Mouse (Mus musculus): ENCODE measurements around the gene Cnr2. TPM values are rescaled to one million over a fixed set of nuclear protein-coding genes. Genes with fewer than 3 reads are reported as not detected.

Cnr2 gene
- polyA plus RNA-seq, 1 experiment, result 0.38 TPM

- Histone ChIP-seq H3K4me1 (ENCODE audit: control insufficient read depth, insufficient read depth, low read length) (peaks cover 16% of the 10 kb centered on the region), H3K27me3 (ENCODE audit: control insufficient read depth, insufficient read depth, low read length) (no peaks in the 10 kb centered on the region), H3K36me3 (ENCODE audit: control insufficient read depth, insufficient read depth, low read length) (no peaks in the 10 kb centered on the region), H3K27ac (ENCODE audit: control insufficient read depth, insufficient read depth, low read depth, low read length) (peak overlapping the region; percentile 45; the same call in 1 of the 2 replicates), H3K4me3 (ENCODE audit: control insufficient read depth, low read depth, low read length) (no peak overlapping the region)
- TF ChIP-seq CTCF (IDR thresholded peaks at IDR 0.05; ENCODE audit: control insufficient read depth, insufficient read depth, insufficient replicate concordance, low read depth, low read length) (no peak), POLR2A (IDR thresholded peaks at IDR 0.05; ENCODE audit: control insufficient read depth, low read depth, low read length) (no peak)
Observed at GRCm38 (mm10) chr4:135919280-135919639, 24.1 kb downstream of the Cnr2 start.

DNA sequence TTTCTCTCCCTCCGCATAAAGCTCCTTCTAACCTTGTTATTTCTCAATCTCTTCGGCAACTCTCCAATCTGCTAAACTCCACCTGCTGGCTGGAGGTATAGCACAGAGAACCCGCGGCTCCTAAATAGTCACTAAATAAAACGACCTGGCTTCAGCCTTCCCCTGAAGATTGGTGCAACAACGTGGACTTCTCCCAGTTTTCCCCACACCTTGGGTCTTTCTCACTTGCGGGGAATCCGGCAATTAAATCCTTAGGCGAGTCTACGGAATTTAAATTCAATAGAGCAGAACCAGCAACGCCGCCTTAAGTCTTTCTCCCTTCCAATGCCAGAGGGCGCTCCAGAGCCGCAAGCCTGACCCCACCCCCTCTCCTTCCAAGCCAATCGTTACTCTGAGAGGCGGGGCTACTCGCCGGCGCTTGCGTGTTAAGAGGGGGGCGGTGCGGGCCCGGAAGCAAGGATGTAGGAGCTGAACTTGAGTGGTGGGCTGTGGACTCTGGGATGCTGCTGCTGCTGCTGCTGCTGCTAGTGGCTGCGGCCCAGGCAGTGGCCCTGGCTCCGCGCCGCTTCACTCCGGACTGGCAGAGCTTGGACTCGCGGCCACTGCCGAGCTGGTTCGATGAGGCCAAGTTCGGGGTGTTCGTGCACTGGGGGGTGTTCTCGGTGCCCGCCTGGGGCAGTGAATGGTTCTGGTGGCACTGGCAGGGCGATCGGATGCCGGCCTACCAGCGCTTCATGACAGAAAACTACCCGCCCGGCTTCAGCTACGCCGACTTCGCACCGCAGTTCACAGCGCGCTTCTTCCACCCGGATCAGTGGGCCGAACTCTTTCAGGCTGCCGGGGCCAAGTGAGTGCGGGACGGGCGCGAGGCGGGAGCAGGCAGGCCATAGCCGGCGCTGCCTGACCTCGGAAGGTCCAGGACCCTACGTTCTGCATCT lies 25.4 kb downstream of the Cnr2 start, which contains the start of gene Fuca1:
Gene Fuca1 (plus strand): TSS at position 432 of the 938 bp plus-strand sequence.
- Histone ChIP-seq H3K27ac (ENCODE audit: control insufficient read depth, insufficient read depth, low read depth, low read length) (peak within 1 kb of the TSS; percentile 70), H3K4me1 (ENCODE audit: control insufficient read depth, insufficient read depth, low read length) (peaks cover 16% of the 10 kb centered on the region)
- TF ChIP-seq POLR2A (IDR thresholded peaks at IDR 0.05; ENCODE audit: control insufficient read depth, low read depth, low read length), result peak; percentile 73
- TF ChIP-seq CTCF (IDR thresholded peaks at IDR 0.05; ENCODE audit: control insufficient read depth, insufficient read depth, insufficient replicate concordance, low read depth, low read length), result peak; percentile 81

DNA sequence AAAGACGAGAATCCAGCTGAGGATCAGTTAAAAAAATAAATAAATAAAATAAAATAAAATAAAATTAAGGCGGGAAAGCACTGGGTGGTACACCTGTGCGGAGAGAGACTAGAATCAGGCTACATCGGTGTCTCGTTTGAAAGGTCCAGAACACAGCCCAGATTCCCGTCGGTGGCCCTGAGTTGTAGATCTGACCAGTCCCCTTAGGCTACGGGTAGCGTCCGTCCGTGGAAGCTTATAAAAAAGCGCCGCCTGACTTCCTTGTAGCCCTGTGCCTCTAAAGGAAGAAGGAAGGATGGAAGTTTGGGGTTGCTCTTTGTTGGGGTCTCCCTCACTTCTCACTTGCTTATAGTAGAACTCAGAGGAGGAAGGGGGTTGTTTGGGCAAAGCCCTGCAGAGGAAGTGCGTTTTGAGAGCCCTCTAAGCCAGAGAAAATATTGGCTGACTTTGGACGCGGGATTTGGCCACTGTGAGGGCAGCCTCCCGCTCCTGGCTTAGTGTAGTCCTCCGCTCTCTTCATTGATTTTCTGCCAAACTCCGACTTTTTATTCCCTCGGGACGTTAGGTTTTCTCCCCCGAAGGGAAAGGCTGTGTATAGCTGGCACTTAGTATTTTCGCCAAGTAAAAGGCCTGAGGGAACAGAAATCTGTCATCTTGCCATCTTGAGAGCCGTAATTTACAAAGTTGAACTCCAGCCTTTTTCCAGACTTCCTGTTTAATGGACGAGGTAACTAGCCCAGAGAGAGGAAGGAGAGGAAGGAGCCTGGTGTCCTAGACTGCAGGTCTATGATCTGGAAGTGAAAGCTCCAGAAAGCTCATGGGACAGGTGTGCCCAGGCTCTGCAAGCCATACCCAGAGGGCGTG lies 26.3 kb downstream of the Cnr2 start:
- H3K4me1 ChIP-seq (ENCODE audit: control insufficient read depth, insufficient read depth, low read length), result peaks cover 16% of the 10 kb centered on the region
- TF ChIP-seq CTCF (IDR thresholded peaks at IDR 0.05; ENCODE audit: control insufficient read depth, insufficient read depth, insufficient replicate concordance, low read depth, low read length) (no peak), POLR2A (IDR thresholded peaks at IDR 0.05; ENCODE audit: control insufficient read depth, low read depth, low read length) (no peak)
- H3K36me3 ChIP-seq (ENCODE audit: control insufficient read depth, insufficient read depth, low read length), result no peaks in the 10 kb centered on the region; the same call in 1 of the 2 replicates
- peak overlapping the region; percentile 33 for H3K27ac ChIP-seq (ENCODE audit: control insufficient read depth, insufficient read depth, low read depth, low read length)
- no peaks in the 10 kb centered on the region for H3K27me3 ChIP-seq (ENCODE audit: control insufficient read depth, insufficient read depth, low read length)
- H3K4me3 ChIP-seq (ENCODE audit: control insufficient read depth, low read depth, low read length), result peak overlapping the region; percentile 90

More for the DNA sequence above, 25.4 kb downstream of the Cnr2 start, which contains the start of gene Fuca1:
- Histone ChIP-seq H3K36me3 (ENCODE audit: control insufficient read depth, insufficient read depth, low read length) (no peaks in the 10 kb centered on the region), H3K4me3 (ENCODE audit: control insufficient read depth, low read depth, low read length) (peak within 1 kb of the TSS; percentile 90), H3K27me3 (ENCODE audit: control insufficient read depth, insufficient read depth, low read length) (no peaks in the 10 kb centered on the region)

DNA sequence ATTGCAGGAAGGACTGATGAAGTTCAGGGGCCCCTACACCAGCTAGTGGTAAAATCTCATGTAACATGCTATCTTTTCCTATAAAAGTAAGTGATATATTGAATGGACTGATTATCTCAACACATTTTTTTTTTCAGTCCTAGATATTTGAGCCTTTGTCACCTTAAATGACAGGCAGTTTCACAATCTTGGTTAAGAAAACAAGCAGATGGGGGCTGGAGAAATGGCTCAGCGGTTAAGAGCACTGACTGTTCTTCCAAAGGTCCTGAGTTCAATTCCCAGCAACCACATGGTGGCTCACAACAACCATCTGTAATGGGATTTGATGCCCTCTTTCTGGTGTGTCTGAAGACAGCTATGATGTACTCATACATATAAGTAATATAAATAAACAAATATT lies 27.0 kb downstream of the Cnr2 start:
- no peak overlapping the region for H3K4me3 ChIP-seq (ENCODE audit: control insufficient read depth, low read depth, low read length)
- no peak overlapping the region for H3K27ac ChIP-seq (ENCODE audit: control insufficient read depth, insufficient read depth, low read depth, low read length)
- TF ChIP-seq CTCF (IDR thresholded peaks at IDR 0.05; ENCODE audit: control insufficient read depth, insufficient read depth, insufficient replicate concordance, low read depth, low read length), result no peak
- TF ChIP-seq POLR2A (IDR thresholded peaks at IDR 0.05; ENCODE audit: control insufficient read depth, low read depth, low read length), result no peak
- no peaks in the 10 kb centered on the region; the same call in 1 of the 2 replicates for H3K36me3 ChIP-seq (ENCODE audit: control insufficient read depth, insufficient read depth, low read length)
- no peaks in the 10 kb centered on the region for H3K27me3 ChIP-seq (ENCODE audit: control insufficient read depth, insufficient read depth, low read length)
- peaks cover 12% of the 10 kb centered on the region for H3K4me1 ChIP-seq (ENCODE audit: control insufficient read depth, insufficient read depth, low read length)

DNA sequence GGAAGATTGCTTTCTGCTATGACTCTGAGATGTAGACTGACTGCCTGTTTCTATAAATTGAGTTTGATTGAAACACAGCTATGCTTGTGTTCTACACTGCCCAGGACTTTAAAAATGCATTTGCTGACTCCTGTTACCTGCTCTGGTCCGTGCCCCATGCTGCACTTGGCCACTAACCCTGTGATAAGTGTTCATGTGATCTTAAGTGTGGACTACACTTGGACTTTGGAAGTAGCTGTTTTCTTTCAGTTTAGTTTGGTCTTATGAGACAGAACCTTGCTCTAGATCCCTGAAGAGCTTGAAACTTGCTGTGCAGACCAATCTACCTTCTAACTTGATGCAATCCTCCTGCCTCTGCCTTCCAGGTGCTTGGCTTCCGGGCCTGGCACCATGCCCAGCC lies 29.2 kb downstream of the Cnr2 start:
- Histone ChIP-seq H3K36me3 (ENCODE audit: control insufficient read depth, insufficient read depth, low read length) (no peaks in the 10 kb centered on the region; the same call in 1 of the 2 replicates), H3K27ac (ENCODE audit: control insufficient read depth, insufficient read depth, low read depth, low read length) (no peak overlapping the region), H3K4me1 (ENCODE audit: control insufficient read depth, insufficient read depth, low read length) (peaks cover 12% of the 10 kb centered on the region), H3K4me3 (ENCODE audit: control insufficient read depth, low read depth, low read length) (no peak overlapping the region), H3K27me3 (ENCODE audit: control insufficient read depth, insufficient read depth, low read length) (no peaks in the 10 kb centered on the region)
- no peak for TF ChIP-seq CTCF (IDR thresholded peaks at IDR 0.05; ENCODE audit: control insufficient read depth, insufficient read depth, insufficient replicate concordance, low read depth, low read length)
- no peak for TF ChIP-seq POLR2A (IDR thresholded peaks at IDR 0.05; ENCODE audit: control insufficient read depth, low read depth, low read length)

- Histone ChIP-seq H3K4me3 (ENCODE audit: control insufficient read depth, low read depth, low read length) (no peak overlapping the region), H3K27ac (ENCODE audit: control insufficient read depth, insufficient read depth, low read depth, low read length) (no peak overlapping the region; the same call in 1 of the 2 replicates), H3K4me1 (ENCODE audit: control insufficient read depth, insufficient read depth, low read length) (peaks cover 8% of the 10 kb centered on the region), H3K27me3 (ENCODE audit: control insufficient read depth, insufficient read depth, low read length) (no peaks in the 10 kb centered on the region), H3K36me3 (ENCODE audit: control insufficient read depth, insufficient read depth, low read length) (no peaks in the 10 kb centered on the region; the same call in 1 of the 2 replicates)
- TF ChIP-seq POLR2A (IDR thresholded peaks at IDR 0.05; ENCODE audit: control insufficient read depth, low read depth, low read length), result no peak
- no peak for TF ChIP-seq CTCF (IDR thresholded peaks at IDR 0.05; ENCODE audit: control insufficient read depth, insufficient read depth, insufficient replicate concordance, low read depth, low read length)
Observed at GRCm38 (mm10) chr4:135925341-135925740, 30.1 kb downstream of the Cnr2 start.
